Mouse (Mus musculus): ENCODE data around the gene 1700012B09Rik.

Gene 1700012B09Rik

GRCm38 (mm10) chr9:14770803-14771471, at the start of gene 1700012B09Rik:
Gene 1700012B09Rik (minus strand): TSS chr9:14771030.
- DNase-seq (ENCODE audit: low spot score), result peak; percentile 53

GRCm38 (mm10) chr9:14810111-14810510, 39.3 kb upstream of the 1700012B09Rik start:
- DNase-seq (ENCODE audit: low spot score), result no peak

GRCm38 (mm10) chr9:14806786-14807185, 36.0 kb upstream of the 1700012B09Rik start:
- no peak for DNase-seq (ENCODE audit: low spot score)

- no peak for DNase-seq (ENCODE audit: low spot score)
Observed at GRCm38 (mm10) chr9:14805714-14806113, 34.9 kb upstream of the 1700012B09Rik start.

- no peak for DNase-seq (ENCODE audit: low spot score)
Observed at GRCm38 (mm10) chr9:14787356-14787755, 16.5 kb upstream of the 1700012B09Rik start.

- DNase-seq (ENCODE audit: low spot score), result peak; percentile 100
Observed at GRCm38 (mm10) chr9:14784039-14785002, 13.5 kb upstream of the 1700012B09Rik start, which contains the start of the genes Mre11a and Ankrd49. Gene Mre11a (plus strand): TSS chr9:14784654. Gene Ankrd49 (minus strand): TSS chr9:14784856.

- DNase-seq (ENCODE audit: low spot score), result no peak
Observed at GRCm38 (mm10) chr9:14778341-14778740, 7.5 kb upstream of the 1700012B09Rik start.

GRCm38 (mm10) chr9:14773813-14774212, 3.0 kb upstream of the 1700012B09Rik start:
- no peak for DNase-seq (ENCODE audit: low spot score)

- no peak for DNase-seq (ENCODE audit: low spot score)
Observed at GRCm38 (mm10) chr9:14772074-14772473, 1.2 kb upstream of the 1700012B09Rik start.

- DNase-seq (ENCODE audit: low spot score), result no peak
Observed at GRCm38 (mm10) chr9:14769811-14770210, 1.0 kb downstream of the 1700012B09Rik start.

GRCm38 (mm10) chr9:14764765-14765164, 6.1 kb downstream of the 1700012B09Rik start:
- DNase-seq (ENCODE audit: low spot score), result peak; percentile 76

GRCm38 (mm10) chr9:14759261-14759660, 11.6 kb downstream of the 1700012B09Rik start:
- DNase-seq (ENCODE audit: low spot score), result no peak

- no peak for DNase-seq (ENCODE audit: low spot score)
Observed at GRCm38 (mm10) chr9:14758590-14758989, 12.2 kb downstream of the 1700012B09Rik start.

- no peak for DNase-seq (ENCODE audit: low spot score)
Observed at GRCm38 (mm10) chr9:14754469-14754868, 16.4 kb downstream of the 1700012B09Rik start.

GRCm38 (mm10) chr9:14753947-14754346, 16.9 kb downstream of the 1700012B09Rik start:
- no peak for DNase-seq (ENCODE audit: low spot score)

- peak; percentile 66 for DNase-seq (ENCODE audit: low spot score)
Observed at GRCm38 (mm10) chr9:14752001-14752522, 18.8 kb downstream of the 1700012B09Rik start, which contains the start of gene Fut4. Gene Fut4 (minus strand): TSS chr9:14752393.

GRCm38 (mm10) chr9:14751503-14752000, 19.3 kb downstream of the 1700012B09Rik start:
- DNase-seq (ENCODE audit: low spot score), result peak; percentile 34

- DNase-seq (ENCODE audit: low spot score), result no peak
Observed at GRCm38 (mm10) chr9:14750901-14751502, 19.8 kb downstream of the 1700012B09Rik start.

GRCm38 (mm10) chr9:14740151-14740924, 30.5 kb downstream of the 1700012B09Rik start, which contains the start of gene Piwil4:
Gene Piwil4 (minus strand): TSS chr9:14740733.
- DNase-seq (ENCODE audit: low spot score), result no peak

GRCm38 (mm10) chr9:14739498-14740150, 31.2 kb downstream of the 1700012B09Rik start:
- DNase-seq (ENCODE audit: low spot score), result no peak
